Mouse (Mus musculus): ENCODE measurements around the gene Il24.

Il24 gene

DNA sequence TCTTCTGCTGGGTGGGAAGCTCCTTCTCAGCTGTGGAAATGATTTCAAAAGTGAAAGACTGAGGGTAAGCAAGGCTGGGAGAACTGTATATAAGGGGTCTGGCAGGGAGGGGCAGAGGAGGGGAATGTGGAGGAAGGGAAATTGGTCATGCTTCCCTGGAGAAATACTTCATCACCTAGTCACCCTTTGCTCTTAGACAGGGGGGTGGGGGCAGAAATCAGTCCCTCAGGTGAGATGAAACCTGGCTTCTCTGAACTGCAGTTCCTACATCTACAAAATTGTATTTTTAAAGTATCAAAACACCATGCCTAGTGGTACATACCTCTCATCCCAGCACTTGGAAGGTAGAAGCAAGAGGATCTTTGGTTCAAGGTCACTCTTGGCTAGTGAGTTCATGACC lies at the start of gene Il24:
Gene Il24, minus strand, starts transcription at position 101 of the 400 bp plus-strand sequence.
- DNase-seq (ENCODE audit: extremely low read depth, low read depth): no peak

- no peak for DNase-seq (ENCODE audit: extremely low read depth, low read depth)
Measured at GRCm38 (mm10) chr1:130936351-130936750, 49.1 kb upstream of the Il24 start.

GRCm38 (mm10) chr1:130926484-130926883 lies 39.2 kb upstream of the Il24 start:
- DNase-seq (ENCODE audit: extremely low read depth, low read depth): peak; percentile 14

GRCm38 (mm10) chr1:130918323-130918980 lies 31.2 kb upstream of the Il24 start:
- DNase-seq (ENCODE audit: extremely low read depth, low read depth): no peak

GRCm38 (mm10) chr1:130911401-130912010 lies 24.3 kb upstream of the Il24 start, which contains the start of gene Il20:
TSS of gene Il20 (minus strand) at chr1:130911451.
- no peak for DNase-seq (ENCODE audit: extremely low read depth, low read depth)

- no peak for DNase-seq (ENCODE audit: extremely low read depth, low read depth)
Measured at GRCm38 (mm10) chr1:130902505-130902904, 15.3 kb upstream of the Il24 start.

- no peak for DNase-seq (ENCODE audit: extremely low read depth, low read depth)
Measured at GRCm38 (mm10) chr1:130894468-130894867, 7.2 kb upstream of the Il24 start.

DNA sequence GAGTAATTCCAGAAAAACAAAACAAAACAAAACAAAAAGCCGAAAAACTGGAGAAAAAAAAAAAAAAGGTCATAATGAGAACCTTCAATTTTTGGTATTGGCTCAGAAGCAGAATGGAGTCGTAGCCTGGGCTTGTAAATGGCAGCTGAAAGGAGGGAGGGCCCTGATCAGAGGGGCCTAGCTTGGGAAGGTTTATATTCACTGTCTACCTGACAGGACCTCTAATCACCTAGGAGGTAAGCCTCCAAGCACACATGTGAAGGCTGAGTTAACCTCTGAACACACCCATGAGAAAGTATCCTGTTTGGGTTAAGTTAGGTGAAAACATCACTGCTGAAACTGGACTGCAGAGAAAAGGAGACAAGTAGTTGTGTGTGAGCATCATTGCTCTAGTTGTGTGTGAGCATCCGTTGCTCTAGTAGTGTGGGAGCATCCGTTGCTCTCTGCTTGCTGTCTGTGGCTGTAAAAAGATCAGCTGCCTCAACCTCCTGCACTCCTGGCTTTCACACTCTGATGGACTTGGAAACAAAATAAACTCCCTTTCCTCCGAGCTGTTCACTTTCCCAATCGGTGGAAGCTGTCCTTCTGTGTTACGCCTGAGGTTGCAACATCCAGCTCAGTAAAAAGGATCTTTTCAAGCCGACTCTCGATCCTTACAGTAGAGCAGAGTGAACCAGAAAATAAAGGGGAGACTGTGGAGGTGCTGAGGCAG lies 6.2 kb upstream of the Il24 start:
- DNase-seq (ENCODE audit: extremely low read depth, low read depth): no peak

GRCm38 (mm10) chr1:130892446-130892845 lies 5.2 kb upstream of the Il24 start:
- DNase-seq (ENCODE audit: extremely low read depth, low read depth): no peak

DNA sequence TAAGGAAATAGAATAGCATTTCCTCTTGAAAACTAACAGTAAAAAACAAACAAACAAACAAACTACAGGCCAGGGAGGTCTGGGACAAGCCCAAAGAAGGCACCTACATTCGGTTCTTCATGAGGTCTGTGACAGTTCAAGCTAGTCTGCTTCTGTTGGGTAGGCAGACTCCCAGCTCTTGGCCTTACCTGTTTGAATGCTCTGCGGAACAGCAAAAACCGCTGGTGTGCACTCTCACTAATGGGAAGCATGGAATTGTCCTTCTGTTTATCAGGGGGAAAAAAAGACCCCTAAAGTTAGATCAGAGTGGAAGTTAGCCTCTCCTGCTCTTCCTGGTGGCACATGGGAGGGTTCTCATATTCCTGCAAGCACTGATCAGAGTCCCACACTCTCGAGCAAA lies 4.1 kb downstream of the Il24 start:
- no peak for DNase-seq (ENCODE audit: extremely low read depth, low read depth)

DNA sequence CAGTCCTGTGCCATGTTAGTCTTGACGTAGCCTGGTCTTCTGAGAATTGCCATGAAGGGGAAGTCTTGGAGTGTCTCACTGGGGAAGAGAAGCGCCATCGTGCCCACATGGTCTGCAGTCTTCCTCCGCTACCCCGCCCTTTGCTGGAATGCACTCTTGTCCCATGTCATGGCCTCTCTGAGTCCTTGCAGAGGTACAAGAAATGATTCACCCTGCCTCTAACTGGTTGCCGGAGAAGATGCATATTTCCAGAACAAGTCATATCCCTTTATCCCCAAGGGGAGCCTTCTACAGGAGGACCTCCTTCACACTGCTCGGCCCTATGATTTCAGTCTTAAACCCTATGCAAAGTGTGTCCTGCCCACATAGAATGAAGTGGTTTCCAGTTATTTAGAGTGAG lies 7.3 kb downstream of the Il24 start:
- no peak for DNase-seq (ENCODE audit: extremely low read depth, low read depth)

DNA sequence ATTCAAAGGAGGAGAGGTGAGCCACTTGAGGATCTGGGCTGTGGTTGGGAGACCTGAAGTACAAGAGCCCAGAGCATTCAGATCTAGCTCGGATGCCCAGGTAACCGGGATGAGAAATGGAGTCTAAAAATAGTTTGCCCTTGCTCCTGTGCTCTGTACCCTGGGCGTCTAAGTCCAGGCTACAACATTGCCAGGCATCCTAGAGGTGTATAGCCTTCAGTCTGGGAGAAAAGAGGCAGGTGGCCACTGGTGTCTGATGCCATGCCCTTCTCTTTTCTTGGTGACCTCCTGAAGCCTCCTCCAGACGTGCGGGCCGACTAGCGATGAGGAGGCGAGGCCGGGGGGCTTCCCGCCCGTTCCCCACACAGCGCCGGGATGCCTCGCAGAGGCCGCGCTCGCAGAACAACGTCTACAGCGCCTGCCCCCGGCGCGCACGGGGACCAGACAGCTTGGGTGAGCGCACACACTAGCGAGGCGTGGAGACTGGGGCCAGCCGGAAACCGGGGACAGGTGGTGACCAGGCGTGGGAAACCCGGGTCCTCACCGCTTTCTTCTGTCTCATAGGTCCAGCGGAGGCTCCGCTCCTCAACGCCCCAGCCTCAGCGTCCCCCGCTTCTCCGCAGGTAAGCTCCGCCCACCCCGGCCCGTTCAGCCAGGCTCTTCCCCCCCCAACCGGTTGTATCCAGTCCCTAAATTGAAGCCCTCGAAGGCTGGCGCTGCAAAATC lies 9.2 kb downstream of the Il24 start:
- no peak for DNase-seq (ENCODE audit: extremely low read depth, low read depth)

DNA sequence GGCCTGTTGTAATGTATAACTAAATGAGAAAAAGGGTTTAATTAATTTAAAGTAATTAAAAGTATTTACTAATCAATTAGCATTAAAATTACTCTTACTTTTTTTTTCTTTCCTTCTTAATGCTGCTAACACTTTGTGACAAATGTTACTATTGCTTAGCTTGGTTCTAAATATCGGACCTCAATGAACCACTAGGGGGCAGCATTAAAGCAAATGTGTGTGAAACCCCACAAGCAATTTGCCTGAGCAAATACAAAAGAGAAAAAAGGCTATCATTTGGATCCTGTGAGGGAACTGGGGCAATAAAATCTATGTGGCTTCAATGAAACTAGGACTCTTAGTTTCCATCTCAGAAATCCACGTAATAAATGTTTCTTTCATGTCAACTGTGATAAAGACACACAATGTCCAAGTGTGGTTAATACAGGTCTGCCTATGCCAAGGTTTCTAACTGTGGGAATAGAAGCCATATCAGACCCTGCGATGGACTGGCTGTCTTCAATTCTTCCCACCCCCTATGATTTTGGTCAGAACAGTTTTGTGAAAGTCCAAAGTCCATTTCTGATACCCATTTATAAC lies 10.2 kb downstream of the Il24 start:
- DNase-seq (ENCODE audit: extremely low read depth, low read depth): peak; percentile 49

GRCm38 (mm10) chr1:130875910-130876309 lies 11.3 kb downstream of the Il24 start:
- no peak for DNase-seq (ENCODE audit: extremely low read depth, low read depth)

DNA sequence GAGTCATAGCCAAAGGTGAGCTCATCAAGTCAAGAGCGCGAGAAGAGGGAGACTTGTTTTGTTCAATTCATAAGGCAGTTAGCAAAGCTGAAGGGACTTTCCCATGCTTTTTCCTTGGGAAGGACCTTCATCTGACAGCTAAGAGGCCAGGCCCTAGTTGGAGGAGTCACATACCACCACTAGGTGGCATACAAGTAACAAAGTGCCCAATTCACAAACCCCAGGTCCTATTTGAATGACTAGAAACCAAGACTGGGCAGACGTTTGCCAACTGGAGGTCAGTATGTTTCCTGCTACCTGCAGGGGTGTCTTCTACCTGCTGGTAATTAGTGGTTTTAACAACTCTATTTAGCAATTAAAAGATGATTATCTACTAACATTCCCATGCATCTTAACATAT lies 12.1 kb downstream of the Il24 start:
- peak; percentile 17 for DNase-seq (ENCODE audit: extremely low read depth, low read depth)

DNA sequence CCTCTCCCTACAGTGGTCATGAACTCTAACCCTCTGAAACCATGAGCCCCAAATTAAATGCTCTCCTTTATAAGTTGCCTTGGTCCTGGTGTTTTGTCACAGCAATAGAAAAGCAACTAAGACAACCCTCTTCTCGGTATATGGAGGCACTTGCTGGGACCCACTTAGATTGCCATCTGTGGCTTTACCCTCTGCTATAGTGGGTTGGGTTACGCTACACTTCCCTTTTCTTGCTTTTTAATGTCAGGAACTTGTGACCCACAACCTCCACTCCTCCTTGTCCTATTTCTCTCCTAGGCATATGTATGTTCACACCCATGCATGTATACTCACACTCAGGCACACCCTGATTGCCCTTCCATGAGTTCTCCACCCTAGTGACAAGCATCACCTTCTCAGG lies 14.3 kb downstream of the Il24 start:
- peak; percentile 46 for DNase-seq (ENCODE audit: extremely low read depth, low read depth)

- DNase-seq (ENCODE audit: extremely low read depth, low read depth): no peak
Measured at GRCm38 (mm10) chr1:130865541-130866221, 21.6 kb downstream of the Il24 start, which contains the start of gene Fcmr. TSS of gene Fcmr (plus strand) at chr1:130865669.

- no peak for DNase-seq (ENCODE audit: extremely low read depth, low read depth)
Measured at GRCm38 (mm10) chr1:130864741-130865140, 22.5 kb downstream of the Il24 start.

GRCm38 (mm10) chr1:130864238-130864637 lies 23.0 kb downstream of the Il24 start:
- DNase-seq (ENCODE audit: extremely low read depth, low read depth): no peak

DNA sequence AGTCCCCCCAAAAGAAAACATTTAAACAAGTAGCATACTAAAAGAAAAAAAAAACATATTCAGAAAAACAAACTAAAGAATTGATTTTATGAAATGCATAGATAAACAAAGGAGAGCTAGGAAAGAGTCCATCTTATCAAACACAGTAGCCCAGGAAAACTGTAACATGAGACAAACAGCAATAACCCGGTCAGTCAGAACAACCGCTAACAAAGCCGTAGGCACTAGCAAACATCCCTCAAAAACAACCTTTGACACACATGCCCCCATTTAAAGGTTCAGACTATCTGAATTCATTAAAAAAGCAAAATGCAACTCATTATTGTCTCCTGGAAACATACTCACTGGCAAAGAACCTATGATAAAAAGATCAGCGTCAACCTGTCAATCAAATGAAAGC lies 29.8 kb downstream of the Il24 start:
- no peak for DNase-seq (ENCODE audit: extremely low read depth, low read depth)

DNA sequence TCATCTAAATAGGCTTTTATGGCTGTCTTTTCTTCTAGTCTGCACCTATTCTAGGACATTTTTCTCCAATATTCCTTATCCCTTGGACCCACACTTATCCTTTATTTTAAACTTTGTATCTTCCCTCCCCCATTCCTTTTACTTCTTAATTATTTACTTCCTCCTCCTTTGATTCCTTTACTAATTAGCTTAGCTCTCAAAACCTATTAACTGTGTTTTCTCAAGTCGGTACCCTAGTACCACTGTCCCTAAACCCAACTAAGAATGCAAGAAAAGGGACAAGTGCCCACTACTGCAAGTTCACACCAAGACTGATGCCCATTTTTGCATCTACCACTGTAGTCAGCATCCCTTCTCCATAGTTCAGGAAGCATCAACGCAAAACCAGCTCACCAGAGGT lies 31.5 kb downstream of the Il24 start:
- no peak for DNase-seq (ENCODE audit: extremely low read depth, low read depth)
